Mouse (Mus musculus): ENCODE data around the gene Copg1.
"Not testable (repeated sequence)": the region's sequence is repeated elsewhere in the genome, so short reads cannot be mapped to it uniquely, and the experiment has no call there.

Gene Copg1

DNA sequence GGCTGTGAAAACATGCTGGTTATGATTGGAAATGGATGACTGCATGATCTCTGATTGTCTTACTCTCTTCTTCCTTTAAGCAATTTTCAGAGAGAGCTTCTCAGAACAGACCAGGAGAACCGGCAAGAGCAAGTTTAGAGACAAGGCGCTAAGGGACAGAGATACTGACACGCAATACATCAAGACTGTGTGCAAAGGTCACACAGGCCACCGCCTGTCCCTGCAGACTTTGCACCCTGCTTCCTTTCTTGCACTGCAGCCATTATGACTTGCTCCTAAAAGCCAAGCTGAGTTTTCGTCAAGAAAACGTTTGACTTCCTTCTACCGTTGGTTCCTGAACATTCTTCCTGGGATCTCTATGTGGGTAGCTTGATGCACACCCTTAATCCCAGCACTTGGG, 12.1 kb upstream of the Copg1 start:
- no peak for DNase-seq (ENCODE audit: low spot score)

DNA sequence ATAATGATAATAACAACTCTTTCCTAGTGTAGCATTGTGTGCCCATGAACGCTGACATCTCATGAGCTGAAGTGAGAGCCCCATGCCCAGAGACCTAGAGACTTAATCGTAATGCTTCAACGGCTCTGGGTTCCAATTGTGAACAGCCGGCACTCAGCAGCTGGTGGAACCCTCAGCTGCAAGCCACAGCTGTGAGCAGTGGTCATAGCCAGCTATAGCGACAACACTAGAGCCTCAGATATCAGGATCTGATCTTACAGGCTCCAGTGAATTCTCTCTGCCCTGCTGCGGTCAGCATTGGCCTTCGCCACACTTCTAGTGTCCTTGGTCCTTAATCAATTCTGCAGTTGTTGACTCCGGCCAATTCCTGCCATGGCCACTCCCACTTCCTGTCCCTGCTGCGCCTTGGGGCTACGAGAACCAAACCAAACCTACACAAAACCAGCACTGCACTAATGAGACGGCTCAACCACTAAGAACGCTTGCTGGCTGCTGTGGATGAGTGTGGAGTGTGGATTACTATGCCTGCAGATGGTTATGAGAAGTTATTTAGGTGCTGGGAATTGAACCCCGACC, 11.5 kb upstream of the Copg1 start:
- no peak for DNase-seq (ENCODE audit: low spot score)

DNA sequence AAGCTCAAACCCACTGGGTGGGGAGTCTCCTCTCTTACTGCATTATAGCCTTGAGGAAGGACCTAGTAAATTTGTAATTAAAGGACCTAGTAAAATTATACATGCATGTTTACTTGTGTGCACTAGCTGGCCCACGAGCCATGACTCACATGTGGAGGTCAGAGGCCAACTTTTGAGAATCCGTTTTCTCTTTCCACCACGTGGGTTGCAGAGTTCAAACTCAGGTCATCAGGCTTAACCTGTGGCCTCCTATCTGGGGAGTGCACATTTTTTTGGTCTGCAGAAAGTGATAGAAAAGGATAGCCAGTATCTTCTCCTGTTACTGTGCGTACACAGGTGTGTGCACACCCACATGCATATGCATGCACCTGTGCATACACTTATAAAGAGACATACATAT, 8.6 kb upstream of the Copg1 start:
- no peak for DNase-seq (ENCODE audit: low spot score)

DNA sequence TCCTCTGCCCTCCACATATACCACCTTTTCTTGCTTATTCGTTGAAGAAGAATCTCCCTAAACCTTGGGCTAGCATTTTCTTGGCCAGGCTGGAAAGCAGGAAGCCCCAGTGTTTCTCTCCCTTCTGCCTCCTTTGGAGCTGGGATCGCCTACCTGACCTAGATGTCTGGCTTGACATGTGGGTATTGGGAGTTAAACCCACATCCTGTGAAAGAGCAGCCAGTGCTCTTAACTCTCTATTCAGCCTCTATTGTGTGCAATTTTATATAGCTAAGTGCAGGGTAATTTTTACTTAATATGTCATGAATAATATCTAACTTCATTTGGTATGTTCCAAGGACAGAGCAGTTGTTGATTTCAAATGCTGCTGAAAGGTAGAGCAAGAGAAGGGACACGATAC, 8.0 kb upstream of the Copg1 start:
- DNase-seq (ENCODE audit: low spot score): no peak

DNA sequence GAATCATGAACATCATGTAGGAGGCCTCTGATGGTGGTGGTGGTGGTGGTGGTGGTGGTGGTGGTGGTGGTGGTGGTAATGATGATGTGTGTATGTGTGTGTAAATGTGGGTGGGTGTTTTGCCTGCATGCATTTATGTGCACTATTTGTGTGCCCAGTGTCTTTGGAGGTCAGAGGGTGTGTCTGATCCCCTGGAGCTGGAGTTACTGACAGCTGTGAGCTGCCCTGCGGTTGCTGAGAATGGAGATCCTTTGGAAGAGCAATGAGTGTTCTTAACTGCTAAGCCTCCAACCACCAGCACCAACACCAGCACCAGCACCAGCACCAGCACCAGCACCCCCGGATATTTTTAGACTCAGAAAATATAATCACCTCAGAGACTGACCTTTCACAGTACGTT, 5.4 kb upstream of the Copg1 start:
- DNase-seq (ENCODE audit: low spot score): no peak

DNA sequence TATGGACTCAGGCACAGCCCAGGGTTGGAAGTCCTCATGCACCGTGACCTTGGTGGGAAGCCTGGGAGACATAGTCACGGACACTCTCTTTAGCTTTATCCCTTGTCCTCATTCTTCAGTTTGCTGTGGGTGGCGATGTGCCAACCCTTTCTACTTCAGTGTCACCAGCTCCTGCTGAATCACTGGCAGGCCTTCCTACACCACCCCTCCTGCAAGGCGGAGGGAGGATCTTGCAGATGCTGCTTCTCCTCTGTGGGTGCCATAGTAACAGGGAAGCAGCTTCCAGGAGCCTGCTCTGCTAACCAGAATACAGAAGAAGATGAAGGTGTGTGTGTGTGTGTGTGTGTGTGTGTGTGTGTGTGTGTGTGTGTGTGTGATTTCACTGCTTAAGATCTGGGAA, 4.8 kb upstream of the Copg1 start:
- peak; percentile 89 for DNase-seq (ENCODE audit: low spot score)

DNA sequence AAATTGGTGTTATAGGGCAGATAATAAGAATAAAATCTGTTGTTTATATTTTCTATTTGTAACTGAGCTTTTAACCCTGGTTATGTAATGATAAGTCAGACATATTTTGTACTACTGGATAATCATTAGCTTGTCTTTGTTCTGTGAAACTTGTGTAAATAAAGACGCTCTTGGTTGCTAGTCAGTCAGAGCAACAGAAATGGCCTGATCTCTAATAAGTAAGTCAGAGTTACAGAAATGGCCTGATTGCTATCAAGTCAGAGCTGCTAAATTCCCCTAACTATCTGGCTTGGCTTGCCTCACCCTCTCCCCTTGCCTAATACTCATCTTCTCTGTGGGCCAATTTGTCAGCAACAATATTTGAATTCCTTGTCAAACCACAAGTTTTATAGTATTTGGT, 893 bp upstream of the Copg1 start:
- DNase-seq (ENCODE audit: low spot score): no peak

DNA sequence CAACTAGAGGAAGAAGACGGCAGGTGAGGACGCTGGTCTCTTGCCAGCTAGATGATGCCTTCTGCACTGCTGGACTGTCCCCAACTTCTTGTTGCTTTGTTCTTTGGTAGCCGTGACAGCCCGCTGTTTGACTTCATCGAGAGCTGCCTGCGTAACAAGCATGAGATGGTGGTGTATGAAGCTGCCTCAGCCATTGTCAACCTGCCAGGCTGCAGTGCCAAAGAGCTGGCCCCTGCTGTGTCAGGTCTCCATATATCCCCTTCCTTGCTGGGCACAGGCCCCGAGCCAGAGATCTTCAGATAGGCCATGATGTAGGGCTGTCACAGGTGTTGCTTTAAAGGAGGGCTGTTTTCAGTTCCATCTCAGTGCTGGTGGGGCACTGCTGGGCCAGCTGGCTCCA, 6.3 kb downstream of the Copg1 start:
- peak; percentile 30 for DNase-seq (ENCODE audit: low spot score)

DNA sequence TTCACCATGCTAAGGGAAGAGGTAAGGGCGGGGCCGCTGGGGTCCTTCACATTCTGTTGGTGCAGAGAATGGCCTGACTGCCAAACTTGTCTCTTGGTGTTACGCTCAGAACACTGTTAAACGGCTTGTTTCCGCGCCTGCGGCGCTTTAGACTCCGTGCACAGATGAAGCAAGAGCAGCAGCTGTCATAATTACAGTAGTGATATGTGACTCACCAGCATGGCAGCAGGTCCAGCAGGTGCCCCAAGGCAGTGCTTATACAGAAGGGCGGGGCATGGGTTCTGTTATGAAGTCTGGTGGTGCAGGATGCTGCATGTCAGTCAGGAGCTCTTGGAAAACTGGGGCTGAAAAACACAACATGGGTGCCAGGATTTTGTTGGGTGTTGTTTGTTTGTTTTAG, 10.4 kb downstream of the Copg1 start:
- DNase-seq (ENCODE audit: low spot score): peak; percentile 29

DNA sequence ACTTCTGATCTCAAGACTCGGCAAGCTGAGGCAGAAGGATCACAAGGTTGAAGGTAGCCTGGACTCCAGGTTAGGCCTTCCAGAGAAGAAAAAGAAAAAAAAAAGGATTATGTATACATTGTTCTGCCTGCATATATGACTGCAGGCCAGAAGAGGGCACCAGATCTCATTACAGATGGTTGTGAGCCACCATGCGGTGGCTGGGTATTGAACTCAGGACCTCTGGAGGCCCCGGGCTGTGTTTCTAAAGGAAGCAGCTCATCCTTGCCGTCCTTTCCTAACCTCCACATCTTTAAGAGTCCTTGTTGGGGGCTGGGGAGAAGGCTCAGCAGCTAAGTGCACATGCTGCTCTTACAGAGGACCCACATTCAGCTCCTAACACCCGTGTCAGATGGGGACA, 19.0 kb downstream of the Copg1 start:
- no peak for DNase-seq (ENCODE audit: low spot score)

DNA sequence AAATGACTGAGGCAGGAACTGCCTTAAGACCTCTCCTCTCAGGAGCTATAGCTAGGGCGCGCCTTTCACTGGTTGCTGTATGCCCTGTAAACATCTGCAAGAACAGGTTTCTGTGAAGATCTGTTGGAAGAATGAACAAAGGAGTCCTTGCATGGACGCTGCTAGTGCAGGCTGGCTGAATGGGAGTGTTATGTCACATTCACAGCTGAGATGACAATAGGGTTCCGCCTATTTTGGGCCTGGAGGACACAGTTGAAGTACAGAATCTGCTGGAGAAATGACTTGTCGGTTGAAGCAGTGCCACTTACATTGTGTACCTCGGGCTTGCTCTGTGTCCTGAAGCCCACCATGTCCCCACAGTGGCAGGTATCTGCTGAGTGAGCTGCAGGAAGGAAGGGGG, 21.6 kb downstream of the Copg1 start:
- no peak for DNase-seq (ENCODE audit: low spot score)

DNA sequence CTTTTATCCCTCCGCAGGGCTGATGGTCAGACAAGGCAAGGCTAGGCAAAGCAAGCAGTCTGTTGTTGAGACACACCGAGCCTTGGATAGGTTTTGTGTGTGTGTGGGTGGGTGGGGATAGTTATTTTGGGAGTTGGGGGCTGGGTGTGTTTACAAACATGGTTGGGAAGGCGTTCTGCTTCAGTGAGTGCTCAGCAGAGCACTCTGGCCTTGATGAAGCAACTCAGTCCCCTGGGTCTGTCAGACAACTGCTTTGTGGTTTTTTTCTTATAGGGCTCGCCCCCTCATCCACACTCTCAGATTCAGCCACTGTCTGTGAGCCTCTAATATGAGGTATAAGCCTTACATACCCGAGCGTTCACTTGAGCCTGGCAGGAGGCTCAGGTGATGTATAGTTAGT, 23.9 kb downstream of the Copg1 start:
- DNase-seq (ENCODE audit: low spot score): no peak

DNA sequence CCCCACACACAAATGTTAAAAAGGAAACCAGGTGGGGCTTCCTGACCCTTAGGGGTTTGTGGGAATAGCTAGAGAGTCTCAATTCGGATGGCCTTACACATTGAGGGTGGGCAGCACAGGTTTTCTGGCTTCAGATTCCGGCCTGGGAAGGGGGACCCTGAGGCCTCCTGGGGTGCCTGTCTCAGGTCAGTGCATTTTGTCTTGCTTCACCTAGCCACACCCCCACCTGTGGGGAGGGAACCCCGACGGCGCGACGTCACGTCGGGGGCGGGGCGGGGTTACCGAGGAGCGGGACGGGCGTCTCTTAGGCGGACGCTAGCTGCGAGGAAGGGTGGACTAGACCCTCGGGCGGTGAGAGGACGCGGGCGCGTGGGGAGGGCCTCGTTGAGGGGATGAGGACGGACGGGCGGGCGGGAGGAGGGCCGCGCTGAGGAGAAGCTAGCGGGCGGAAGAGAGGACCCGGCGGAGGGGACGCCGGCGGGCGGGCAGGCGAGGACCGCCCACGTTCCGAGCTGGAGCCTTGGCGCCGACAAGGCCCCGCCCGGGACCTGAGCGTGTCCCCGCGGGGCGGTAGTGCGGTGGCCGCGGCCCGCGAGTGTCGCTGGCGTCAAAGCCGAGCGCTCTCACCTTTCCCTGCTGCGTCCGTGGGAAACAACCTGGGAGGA, 26.2 kb downstream of the Copg1 start, which contains the start of gene Hmces:
Hmces (plus strand) TSS at position 275 of the 665 bp plus-strand sequence.
- peak; percentile 78 for DNase-seq (ENCODE audit: low spot score)

DNA sequence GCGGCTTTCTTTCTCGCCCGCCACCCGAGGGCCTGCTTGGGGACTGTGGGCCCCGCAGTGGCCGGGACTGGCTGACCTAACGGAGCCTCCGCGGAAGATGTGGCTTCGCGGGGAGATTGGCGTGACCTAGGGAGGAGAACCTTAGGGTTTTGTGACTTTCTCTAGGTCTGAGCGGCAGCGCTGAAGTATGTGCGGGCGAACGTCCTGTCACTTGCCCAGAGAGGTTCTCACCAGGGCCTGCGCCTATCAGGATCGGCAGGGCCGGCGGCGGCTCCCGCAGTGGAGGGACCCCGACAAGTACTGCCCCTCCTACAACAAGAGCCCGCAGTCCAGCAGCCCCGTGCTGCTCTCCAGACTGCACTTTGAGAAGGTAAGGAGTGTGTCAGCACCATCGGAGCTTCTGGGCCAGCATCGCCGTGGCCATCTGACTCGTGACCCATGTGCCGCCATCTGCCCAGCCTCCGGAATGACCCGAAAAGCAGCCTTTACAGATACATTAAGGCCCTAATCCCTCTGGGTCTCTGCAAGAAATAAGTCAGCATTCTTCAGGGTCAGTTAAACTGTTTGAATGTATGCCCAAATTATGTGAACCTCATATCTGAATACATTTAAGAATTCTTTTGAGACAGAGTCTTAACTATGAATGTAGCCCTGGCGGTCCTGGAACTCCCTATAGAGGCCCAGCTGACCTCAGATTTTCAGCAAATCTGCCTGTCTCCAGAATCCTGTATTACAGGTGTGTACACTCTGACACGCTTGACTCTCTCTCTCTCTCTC, 26.9 kb downstream of the Copg1 start:
- DNase-seq (ENCODE audit: low spot score): peak; percentile 42

DNA sequence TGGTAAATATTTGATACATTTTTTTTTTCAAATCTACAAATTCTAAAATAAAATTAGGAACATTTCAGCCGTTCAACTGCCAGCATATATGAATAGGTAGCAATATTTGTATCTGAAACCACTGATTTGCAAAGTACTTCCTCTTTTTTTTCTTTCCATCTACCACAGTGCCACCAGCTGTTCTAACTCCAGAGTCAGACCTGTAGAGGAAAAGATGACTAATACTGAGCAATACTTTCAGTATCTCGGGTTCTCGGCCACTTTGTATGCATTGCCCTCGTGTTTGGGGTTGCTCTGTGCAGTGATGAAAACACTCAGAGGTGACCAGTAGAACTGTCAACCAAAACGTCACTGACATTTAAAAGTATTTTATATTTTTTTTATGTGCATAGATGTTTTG, 28.3 kb downstream of the Copg1 start:
- peak; percentile 34 for DNase-seq (ENCODE audit: low spot score)

DNA sequence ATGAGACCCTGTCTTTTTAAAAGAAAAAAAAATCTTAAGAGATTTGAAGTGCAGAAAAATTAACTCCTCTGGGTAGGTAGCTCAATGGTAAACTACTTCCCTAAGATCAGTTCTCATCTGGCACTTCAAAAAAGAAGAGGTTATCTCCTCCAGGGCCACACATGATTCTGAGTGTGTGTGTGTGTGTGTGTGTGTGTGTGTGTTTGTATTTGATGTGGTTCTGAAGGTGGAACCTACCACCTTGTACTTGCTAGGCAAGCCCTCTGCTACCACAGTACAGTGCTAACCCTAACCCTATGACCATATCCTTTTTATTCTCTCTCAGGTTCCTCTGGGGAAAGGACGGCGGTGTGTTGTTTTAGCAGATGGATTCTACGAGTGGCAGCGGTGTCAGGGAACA, 33.6 kb downstream of the Copg1 start:
- no peak for DNase-seq (ENCODE audit: low spot score)

DNA sequence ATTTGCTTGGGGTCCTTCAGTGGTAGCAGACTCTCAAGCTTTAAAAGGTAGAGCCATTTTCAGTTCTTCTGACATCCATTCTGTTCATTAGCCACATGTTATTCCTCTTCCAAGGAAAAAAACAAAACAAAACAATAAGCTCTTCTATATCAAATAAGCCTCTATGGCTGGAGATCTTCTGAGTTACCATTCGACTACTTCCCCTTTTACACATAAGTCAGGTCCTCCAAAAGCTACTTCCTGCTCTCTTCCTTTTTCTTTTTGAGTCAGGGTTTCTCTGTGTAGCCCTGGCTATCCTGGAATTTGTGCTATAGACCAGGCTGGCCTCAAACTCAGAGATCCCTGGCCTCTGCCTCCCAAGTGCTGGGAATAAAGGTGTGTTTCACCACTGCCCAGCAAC, 36.0 kb downstream of the Copg1 start:
- DNase-seq (ENCODE audit: low spot score): no peak

DNA sequence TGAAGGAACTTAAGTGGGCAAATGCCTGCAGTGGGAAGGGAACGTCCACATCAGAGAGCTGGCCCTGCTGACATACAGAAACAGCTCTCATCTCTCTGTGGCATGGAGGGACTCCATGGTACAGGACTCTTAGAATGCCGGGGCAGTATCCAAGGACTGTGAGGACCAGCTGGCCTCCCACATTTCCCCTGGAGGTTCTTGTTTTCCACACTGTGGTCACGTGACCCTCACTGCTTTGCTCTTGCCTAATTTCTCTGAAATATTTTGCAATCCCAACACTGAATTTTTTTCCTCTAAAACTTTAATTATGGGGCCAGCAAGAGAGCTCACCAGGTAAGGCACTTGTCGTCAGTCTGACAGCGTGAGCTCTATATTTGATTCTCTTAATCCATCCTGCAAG, 47.4 kb downstream of the Copg1 start:
- no peak for DNase-seq (ENCODE audit: low spot score)

DNA sequence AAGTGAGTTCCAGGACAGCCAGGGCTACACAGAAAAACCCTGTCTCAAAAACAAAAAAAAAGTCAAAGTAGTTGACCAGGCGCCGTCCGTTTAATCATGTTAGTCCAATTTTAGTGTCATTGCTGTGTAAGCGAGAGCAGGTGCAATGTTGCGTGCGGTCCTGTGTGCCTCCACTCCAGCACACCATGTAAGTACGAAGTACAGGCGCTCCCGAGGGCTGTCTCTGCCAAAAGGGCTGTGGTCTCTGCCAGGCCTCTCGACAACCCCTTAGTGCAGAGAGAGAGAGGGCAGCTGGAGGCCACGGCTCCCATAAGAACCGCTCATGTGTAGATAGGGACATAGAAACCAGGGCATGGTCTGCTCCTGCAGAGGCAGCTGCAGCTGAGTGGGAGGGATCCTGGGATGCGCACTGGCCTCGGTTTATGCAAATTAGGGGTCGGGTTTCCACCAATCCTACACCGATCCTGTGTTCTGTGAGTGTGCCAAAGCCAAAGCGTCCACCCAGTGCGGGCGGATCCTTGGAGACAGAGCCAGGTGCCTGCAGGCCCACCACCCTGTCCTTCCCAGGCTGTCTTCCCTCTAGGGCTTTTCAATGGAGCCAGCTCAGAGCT, 49.7 kb downstream of the Copg1 start:
- DNase-seq (ENCODE audit: low spot score): peak; percentile 93

DNA sequence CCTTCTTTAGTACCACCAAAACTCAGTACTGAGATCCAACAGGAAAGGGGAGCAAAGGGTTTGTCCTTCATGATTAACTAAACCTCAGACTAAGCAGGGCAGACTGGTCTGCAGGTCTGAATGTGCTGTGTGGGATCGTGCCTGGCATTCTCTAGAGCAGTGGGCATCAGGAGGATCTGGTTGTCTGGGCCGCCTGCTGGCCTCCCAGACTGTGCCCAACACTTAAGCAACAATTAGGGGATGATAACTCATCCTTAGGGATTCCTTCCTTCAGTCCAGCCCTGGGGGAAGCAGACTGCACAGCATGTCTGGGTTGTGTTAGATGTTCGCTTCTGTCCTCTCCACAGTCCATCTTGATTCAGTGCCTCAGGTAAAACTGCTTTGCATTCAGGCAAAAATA, 51.3 kb downstream of the Copg1 start:
- DNase-seq (ENCODE audit: low spot score): peak; percentile 63

DNA sequence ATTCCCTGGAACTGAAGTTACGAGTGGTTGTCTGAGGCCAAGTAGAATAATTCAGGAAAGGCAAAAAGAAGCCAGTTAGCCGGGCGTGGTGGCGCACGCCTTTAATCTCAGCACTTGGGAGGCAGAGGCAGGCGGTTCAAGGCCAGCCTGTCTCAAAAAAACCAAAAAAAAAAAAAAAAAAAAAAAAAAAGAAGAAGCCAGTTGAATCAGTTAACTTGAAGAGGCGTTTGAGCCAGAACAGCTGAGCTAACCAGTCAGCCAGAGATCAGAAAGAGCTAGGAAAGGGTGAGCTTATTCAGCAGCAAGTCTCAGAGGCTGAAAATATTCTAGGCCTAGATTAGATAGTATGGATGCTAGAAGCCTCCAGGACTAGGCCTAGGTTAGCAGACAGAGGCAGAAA, 54.6 kb downstream of the Copg1 start:
- DNase-seq (ENCODE audit: low spot score): no peak

DNA sequence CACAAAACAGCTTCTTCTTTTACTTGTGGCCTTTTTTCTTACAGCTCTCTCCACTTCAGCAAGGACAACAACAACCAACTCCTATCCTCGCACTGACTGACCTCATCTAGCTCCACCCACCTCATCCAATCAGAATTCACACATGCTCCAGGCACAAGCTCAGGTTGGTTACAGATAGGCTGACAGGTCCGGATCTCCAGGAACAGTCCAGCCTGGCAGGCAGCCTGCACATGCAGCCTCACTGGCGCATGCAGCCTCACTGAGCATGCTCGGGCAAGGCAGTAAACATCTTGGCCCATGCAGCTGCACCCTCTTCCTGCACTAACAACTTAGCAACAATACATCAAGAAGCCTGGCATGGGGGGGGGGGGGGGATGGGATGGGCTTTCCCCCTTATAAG, 74.8 kb downstream of the Copg1 start:
- not testable (repeated sequence) for DNase-seq (ENCODE audit: low spot score)
